8 mouse cellular contexts compared by ENCODE assay signal in genomic region chr10:7956228-7957001, GRCm38 (mm10). TPM values are rescaled to one million over a fixed set of nuclear protein-coding genes. Genes with fewer than 3 reads are reported as not detected.
DNase-seq lines count a peak whose midpoint lies in the region; ATAC-seq and TF ChIP-seq lines count a peak whose summit lies in the region.

Gene Tab2, minus strand, starts transcription at chr10:7956230.

- peaks cover 20 to 39% of the 10 kb centered on the region in 2 experiments for H3K4me1 ChIP-seq in MEL (ENCODE audit: control insufficient read depth in 1 of 2, insufficient read depth in 2 of 2, low read length in 2 of 2)
- no peaks in the 10 kb centered on the region; the same call in 1 of the 2 replicates for H3K4me1 ChIP-seq in cerebellum, adult 2 months (ENCODE audit: control insufficient read depth, insufficient read depth, low read length)
- H3K4me1 ChIP-seq in lung, embryonic 16.5 days (replicated peaks; ENCODE audit: control insufficient read depth, insufficient read depth, low read length): peaks cover 15% of the 10 kb centered on the region

- peaks cover 8 to 38% of the 10 kb centered on the region in 2 experiments; a peak in 3 of 4 replicates for H3K36me3 ChIP-seq in MEL (ENCODE audit: control insufficient read depth in 1 of 2, insufficient read depth in 2 of 2, low read length in 2 of 2)
- no peaks in the 10 kb centered on the region for H3K36me3 ChIP-seq in lung, embryonic 16.5 days (ENCODE audit: control insufficient read depth, insufficient read depth, low read length)

- peak; percentile 47 to 76; a peak in 2 of 4 replicates for TF ChIP-seq POLR2A in MEL (IDR thresholded peaks at IDR 0.05; ENCODE audit: control insufficient read depth in 1 of 2, insufficient read depth in 1 of 2, low read depth in 1 of 2, low read length in 2 of 2, poor library complexity in 1 of 2)
- TF ChIP-seq POLR2A in cerebellum, adult 2 months (IDR thresholded peaks at IDR 0.05; ENCODE audit: borderline replicate concordance, insufficient read depth, low read length): 0 out of 2 replicates have a peak, but pooled peaks have one; percentile 35

- TF ChIP-seq CTCF in MEL (IDR thresholded peaks at IDR 0.05 in 2 of 3, conservative IDR thresholded peaks at IDR 0.05 in 1 of 3; ENCODE audit: control insufficient read depth in 1 of 3, insufficient read depth in 1 of 3, low read depth in 2 of 3, low read length in 3 of 3, poor library complexity in 1 of 3, severe bottlenecking in 1 of 3): no peak
- no peak for TF ChIP-seq CTCF in cerebellum, adult 2 months (IDR thresholded peaks at IDR 0.05; ENCODE audit: borderline replicate concordance, insufficient read depth, low read depth, low read length)

- no peaks in the 10 kb centered on the region for H3K9me3 ChIP-seq in MEL (replicated peaks; ENCODE audit: insufficient read depth, low read length)
- no peaks in the 10 kb centered on the region for H3K9me3 ChIP-seq in lung, embryonic 16.5 days (ENCODE audit: control insufficient read depth, low read length)

- no peaks in the 10 kb centered on the region for H3K27me3 ChIP-seq in MEL (ENCODE audit: control insufficient read depth in 1 of 2, insufficient read depth in 2 of 2, low read length in 2 of 2)
- H3K27me3 ChIP-seq in cerebellum, adult 2 months (ENCODE audit: control insufficient read depth, insufficient read depth, low read length): no peaks in the 10 kb centered on the region
- H3K27me3 ChIP-seq in lung, embryonic 16.5 days (ENCODE audit: control insufficient read depth, insufficient read depth, low read depth, low read length): no peaks in the 10 kb centered on the region

- H3K79me2 ChIP-seq in MEL (ENCODE audit: control insufficient read depth, insufficient read depth, low read length, poor library complexity): peaks cover 45% of the 10 kb centered on the region

- peak; percentile 87 to 89 for ATAC-seq in hematopoietic stem cell, adult 5-6 weeks (replicated peaks in 1 of 2; ENCODE audit: insufficient read depth in 1 of 2, low FRiP score in 2 of 2, low TSS enrichment in 1 of 2, low read depth in 1 of 2, poor library complexity in 2 of 2, severe bottlenecking in 2 of 2)
- peak; percentile 96 for ATAC-seq in lung, embryonic 16.5 days (ENCODE audit: low read depth)

- H3K9ac ChIP-seq in MEL (ENCODE audit: control insufficient read depth, low read depth, low read length, poor library complexity, severe bottlenecking): peak within 1 kb of the TSS; percentile 97
- H3K9ac ChIP-seq in lung, embryonic 16.5 days (ENCODE audit: low read length): peak within 1 kb of the TSS; percentile 99

- 0 out of 4 replicates have a peak, but pooled peaks of 1 of the 2 experiments have one; percentile 9 for TF ChIP-seq EP300 in MEL (IDR thresholded peaks at IDR 0.05; ENCODE audit: low read depth in 1 of 2, low read length in 2 of 2)

- 1% methylated on average over 89 of the region's 97 CpGs for WGBS in cerebellum, adult 2 months
- under 1% methylated on average over 53 of the region's 97 CpGs for WGBS in lung, embryonic 16.5 days

- H3K4me2 ChIP-seq in lung, embryonic 16.5 days (ENCODE audit: low read depth, low read length): peak within 1 kb of the TSS; percentile 70

- H3K4me3 ChIP-seq in MEL (ENCODE audit: control insufficient read depth in 1 of 2, insufficient read depth in 1 of 2, low read depth in 2 of 2, low read length in 2 of 2): peak within 1 kb of the TSS; percentile 97 to 98
- H3K4me3 ChIP-seq in cerebellum, adult 2 months (replicated peaks; ENCODE audit: insufficient read depth, low read depth, low read length): peak within 1 kb of the TSS; percentile 56
- peak within 1 kb of the TSS; percentile 74 for H3K4me3 ChIP-seq in lung, embryonic 16.5 days (ENCODE audit: low read length)

- peak within 1 kb of the TSS; percentile 95 for H3K27ac ChIP-seq in MEL (ENCODE audit: control insufficient read depth, low read depth, low read length)
- peak within 1 kb of the TSS; percentile 64 for H3K27ac ChIP-seq in cerebellum, adult 2 months (ENCODE audit: insufficient read depth, low read length)
- peak within 1 kb of the TSS; percentile 99 for H3K27ac ChIP-seq in lung, embryonic 16.5 days (ENCODE audit: low read length)

- DNase-seq in MEL (ENCODE audit: low read depth, low spot score): peak; percentile 89
- DNase-seq in cerebellum, adult 2 months: peak; percentile 90 to 93
- DNase-seq in forelimb bud, embryonic 11.5 days (ENCODE audit: low read depth, low spot score): peak; percentile 87
- DNase-seq in layer of hippocampus, adult 9-10 months (ENCODE audit: low spot score): peak; percentile 69
- peak; percentile 80 for DNase-seq in ovary, postnatal 10 days (ENCODE audit: low spot score)
- peak; percentile 66 to 75 for DNase-seq in thymus, postnatal 10 days (ENCODE audit: low spot score in 2 of 2)

- TF ChIP-seq RAD21 in MEL (IDR thresholded peaks at IDR 0.05; ENCODE audit: low read depth, low read length): no peak

TF ChIP-seq in MEL, 35 proteins besides CTCF, POLR2A, EP300 and RAD21:
- TF ChIP-seq BHLHE40 (IDR thresholded peaks at IDR 0.05; ENCODE audit: borderline replicate concordance, low read depth, low read length) (no peak), MAFK (IDR thresholded peaks at IDR 0.05; ENCODE audit: borderline replicate concordance, low read depth, low read length) (no peak), ZKSCAN1 (IDR thresholded peaks at IDR 0.05; ENCODE audit: low read depth, low read length) (no peak), ETS1 (IDR thresholded peaks at IDR 0.05; ENCODE audit: low read depth, low read length) (no peak), RCOR1 (IDR thresholded peaks at IDR 0.05; ENCODE audit: low read depth, low read length) (no peak), NELFE (IDR thresholded peaks at IDR 0.05; ENCODE audit: low read depth, low read length) (peak; percentile 81), TCF12 (IDR thresholded peaks at IDR 0.05; ENCODE audit: low read depth, low read length) (0 out of 2 replicates have a peak, but pooled peaks have one; percentile 9), KAT2A (conservative IDR thresholded peaks at IDR 0.05; ENCODE audit: low read depth, low read length) (no peak; the same call in 1 of the 2 replicates), POLR2AphosphoS5 (IDR thresholded peaks at IDR 0.05; ENCODE audit: borderline replicate concordance, low read depth, low read length) (no peak), UBTF (IDR thresholded peaks at IDR 0.05; ENCODE audit: borderline replicate concordance, insufficient read depth, low read depth, low read length) (no peak), HCFC1 (IDR thresholded peaks at IDR 0.05; ENCODE audit: low read depth, low read length) (peak; percentile 75), MAZ (IDR thresholded peaks at IDR 0.05; ENCODE audit: low read depth, low read length) (peak; percentile 61; the same call in 1 of the 2 replicates), JUND (IDR thresholded peaks at IDR 0.05; ENCODE audit: low read depth, low read length) (no peak), GATA1 (IDR thresholded peaks at IDR 0.05; ENCODE audit: low read depth, low read length) (no peak), POLR2AphosphoS2 (IDR thresholded peaks at IDR 0.05; ENCODE audit: low read length) (peak; percentile 69; the same call in 1 of the 2 replicates), USF1 (IDR thresholded peaks at IDR 0.05; ENCODE audit: low read depth, low read length) (no peak), USF2 (IDR thresholded peaks at IDR 0.05; ENCODE audit: borderline replicate concordance in 1 of 2, insufficient read depth in 1 of 2, low read depth in 1 of 2, low read length in 2 of 2) (no peak), TBP (IDR thresholded peaks at IDR 0.05; ENCODE audit: low read depth, low read length) (0 out of 2 replicates have a peak, but pooled peaks have one; percentile 22), ZNF384 (IDR thresholded peaks at IDR 0.05; ENCODE audit: low read depth, low read length) (no peak), GABPA (IDR thresholded peaks at IDR 0.05; ENCODE audit: low read depth, low read length) (no peak), CHD1 (IDR thresholded peaks at IDR 0.05; ENCODE audit: low read depth, low read length) (peak; percentile 5; the same call in 1 of the 2 replicates), MAX (IDR thresholded peaks at IDR 0.05; ENCODE audit: low read length) (no peak; the same call in 1 of the 2 replicates), MYC (IDR thresholded peaks at IDR 0.05; ENCODE audit: low read depth, low read length) (no peak), E2F4 (IDR thresholded peaks at IDR 0.05; ENCODE audit: borderline replicate concordance, low read depth, low read length) (no peak), CHD2 (IDR thresholded peaks at IDR 0.05; ENCODE audit: low read length) (peak; percentile 87), MEF2A (IDR thresholded peaks at IDR 0.05; ENCODE audit: extremely low read depth, insufficient replicate concordance, low read depth, low read length, poor library complexity, severe bottlenecking) (no peak), ZC3H11A (IDR thresholded peaks at IDR 0.05; ENCODE audit: low read depth, low read length) (no peak), MXI1 (IDR thresholded peaks at IDR 0.05; ENCODE audit: low read depth, low read length) (peak; percentile 78), ZMIZ1 (IDR thresholded peaks at IDR 0.05; ENCODE audit: low read depth, low read length) (peak; percentile 60; the same call in 1 of the 2 replicates), SIN3A (IDR thresholded peaks at IDR 0.05; ENCODE audit: low read length) (0 out of 2 replicates have a peak, but pooled peaks have one; percentile 34), TAL1 (IDR thresholded peaks at IDR 0.05; ENCODE audit: low read length) (no peak), MYB (IDR thresholded peaks at IDR 0.05; ENCODE audit: low read depth, low read length) (no peak), SMC3 (IDR thresholded peaks at IDR 0.05; ENCODE audit: low read depth, low read length) (0 out of 2 replicates have a peak, but pooled peaks have one; percentile 6), ELF1 (IDR thresholded peaks at IDR 0.05; ENCODE audit: low read depth, low read length) (0 out of 2 replicates have a peak, but pooled peaks have one; percentile 8), NRF1 (IDR thresholded peaks at IDR 0.05; ENCODE audit: insufficient read depth, low read depth, low read length, poor library complexity, severe bottlenecking) (no peak)

RNA-seq across cellular contexts. Expression of gene Tab2, which starts in this region (rescaled TPM):
- total RNA-seq in MEL (2012; rRNA removed): 21.6 and 24.4 TPM in 2 replicates
- polyA plus RNA-seq in MEL (2012; ENCODE audit: insufficient read depth in 1 of 2, insufficient read length in 2 of 2, low read depth in 1 of 2, low replicate concordance in 2 of 2, missing spikeins in 1 of 2): 100 to 1,000 TPM in 1 of 2 experiments, 10 to 100 TPM in 1; 70.5 to 101 TPM
- 39.3 and 40.1 TPM in 2 replicates for polyA plus RNA-seq in cerebellum, adult 2 months (2012; rRNA removed)
- total RNA-seq in hematopoietic stem cell, adult 5-6 weeks (2017): 99.1 and 121 TPM in 2 replicates
- 17.3 and 18.5 TPM in 2 replicates for polyA plus RNA-seq in lung, embryonic 16.5 days (2015; fragmentation: Nextera tagmentation; extraction: Ambion mirVana)

Comparison
In these comparisons a context has a peak if more than half of its experiments do, and no peak if none do; other contexts are left out.
1. Peak in every context shown above with its lines: DNase-seq, ATAC-seq, H3K4me3 ChIP-seq and H3K27ac ChIP-seq.